Mouse (Mus musculus) spleen, postnatal 36 days (tissue): ENCODE data around the gene Tcf19.

Experiments
- DNase-seq, 2 experiments: peaks; one replicate each; pipeline ENCODE4 v3.0.0; 2022; ENCODE audit warnings: low spot score in 2 of 2, mixed read lengths in 1 of 2

The Tcf19 gene

GRCm38 (mm10) chr17:35516652-35517500 lies at the start of gene Tcf19, which contains the start of gene Cchcr1:
Gene Tcf19, minus strand, starts transcription at chr17:35516824.
Gene Cchcr1, plus strand, starts transcription at chr17:35517100.
- DNase-seq = peak; percentile 93 to 95

- DNase-seq = no peak
Observed at GRCm38 (mm10) chr17:35558216-35558615, 41.6 kb upstream of the Tcf19 start.

- DNase-seq = no peak
Observed at GRCm38 (mm10) chr17:35557351-35557750, 40.7 kb upstream of the Tcf19 start.

- no peak for DNase-seq
Observed at GRCm38 (mm10) chr17:35556812-35557211, 40.2 kb upstream of the Tcf19 start.

- DNase-seq = no peak
Observed at GRCm38 (mm10) chr17:35556186-35556765, 39.7 kb upstream of the Tcf19 start.

- DNase-seq = no peak
Observed at GRCm38 (mm10) chr17:35554761-35555397, 38.3 kb upstream of the Tcf19 start.

GRCm38 (mm10) chr17:35554321-35554720 lies 37.7 kb upstream of the Tcf19 start:
- no peak for DNase-seq

GRCm38 (mm10) chr17:35551881-35552414 lies 35.3 kb upstream of the Tcf19 start, which contains the start of gene Cdsn:
Gene Cdsn, plus strand, starts transcription at chr17:35552128.
- DNase-seq = no peak

- no peak for DNase-seq
Observed at GRCm38 (mm10) chr17:35550871-35551270, 34.2 kb upstream of the Tcf19 start.

GRCm38 (mm10) chr17:35550143-35550494 lies 33.5 kb upstream of the Tcf19 start:
- DNase-seq = no peak

- no peak for DNase-seq
Observed at GRCm38 (mm10) chr17:35549437-35550142, 33.0 kb upstream of the Tcf19 start.

GRCm38 (mm10) chr17:35548636-35549035 lies 32.0 kb upstream of the Tcf19 start:
- DNase-seq = no peak

GRCm38 (mm10) chr17:35547465-35547864 lies 30.8 kb upstream of the Tcf19 start:
- no peak for DNase-seq

GRCm38 (mm10) chr17:35544680-35545079 lies 28.1 kb upstream of the Tcf19 start:
- DNase-seq = peak in 1 of 2 experiments; percentile 23

GRCm38 (mm10) chr17:35544001-35544400 lies 27.4 kb upstream of the Tcf19 start:
- DNase-seq = peak; percentile 17 to 45

GRCm38 (mm10) chr17:35543412-35543861 lies 26.8 kb upstream of the Tcf19 start:
- DNase-seq = no peak

- no peak for DNase-seq
Observed at GRCm38 (mm10) chr17:35542761-35543411, 26.3 kb upstream of the Tcf19 start.

- DNase-seq = no peak
Observed at GRCm38 (mm10) chr17:35539540-35539939, 22.9 kb upstream of the Tcf19 start.

- DNase-seq = no peak
Observed at GRCm38 (mm10) chr17:35538476-35538875, 21.9 kb upstream of the Tcf19 start.

- DNase-seq = no peak
Observed at GRCm38 (mm10) chr17:35537421-35537820, 20.8 kb upstream of the Tcf19 start.

- DNase-seq = peak; percentile 57 to 62
Observed at GRCm38 (mm10) chr17:35534343-35534742, 17.7 kb upstream of the Tcf19 start.
